Mouse (Mus musculus) ES-Bruce4 (cell line): ENCODE data around the gene CN725425.

Experiments
- CTCF ChIP-seq: IDR thresholded peaks from one replicate; pipeline ENCODE4 v1.8.1; 2011; ENCODE audit warnings: low read depth, low read length
- EP300 ChIP-seq: IDR thresholded peaks from 2 replicates; pipeline ENCODE4 v1.6.1; 2011; ENCODE audit warnings: low read depth, low read length; ENCODE audit not compliant: insufficient read depth

- no peak for TF ChIP-seq CTCF
- no peak for TF ChIP-seq EP300
Measured at GRCm38 (mm10) chr15:91199256-91199905, at the start of gene CN725425.
